Mouse (Mus musculus) neural tube, embryonic 14.5 days (tissue): ENCODE results near the gene Styxl1. TPM values are rescaled to one million over a fixed set of nuclear protein-coding genes. Genes with fewer than 3 reads are reported as not detected.

Source experiments
- ATAC-seq: fragments of 200-750 bp; cut with Nextera tagmentation; 2 replicates; pipeline ENCODE4 v1.8.0; 2017; ENCODE audit warnings: low read depth, mild to moderate bottlenecking, moderate TSS enrichment, moderate library complexity
- H3K27ac ChIP-seq: fragments of 300-500 bp; sonication (generic); 2 replicates; pipeline ENCODE4 v1.5.1; 2014; ENCODE audit warnings: low read depth, mild to moderate bottlenecking, control low read depth, low read length, moderate library complexity, mixed read lengths
- H3K27me3 ChIP-seq: fragments of 300-500 bp; sonication (generic); 2 replicates; pipeline ENCODE4 v1.6.1; 2014; ENCODE audit warnings: low read length; ENCODE audit not compliant: control insufficient read depth, insufficient read depth
- H3K36me3 ChIP-seq: fragments of 300-500 bp; sonication (generic); 2 replicates; pipeline ENCODE4 v1.6.1; 2014; ENCODE audit warnings: low read length, mixed read lengths; ENCODE audit not compliant: control insufficient read depth, insufficient read depth
- H3K4me1 ChIP-seq: fragments of 300-500 bp; sonication (generic); 2 replicates; pipeline ENCODE4 v1.6.1; 2014; ENCODE audit warnings: low read length; ENCODE audit not compliant: control insufficient read depth, insufficient read depth
- H3K4me2 ChIP-seq: fragments of 300-500 bp; sonication (generic); 2 replicates; pipeline ENCODE4 v1.6.1; 2014; ENCODE audit warnings: mild to moderate bottlenecking, low read depth, low read length, control low read depth
- H3K4me3 ChIP-seq: fragments of 300-500 bp; sonication (generic); 2 replicates; pipeline ENCODE4 v1.5.1; 2014; ENCODE audit warnings: low read depth, low read length, control low read depth, mixed read lengths
- H3K9ac ChIP-seq: fragments of 300-500 bp; sonication (generic); replicated peaks from 2 replicates; pipeline ENCODE4 v1.6.1; 2014; ENCODE audit warnings: low read depth, mild to moderate bottlenecking, control low read depth, low read length, mixed read lengths
- H3K9me3 ChIP-seq: fragments of 300-500 bp; sonication (generic); 2 replicates; pipeline ENCODE4 v1.6.1; 2016; ENCODE audit warnings: low read length; ENCODE audit not compliant: control insufficient read depth
- WGBS: fragments of 180-500 bp; shearing (Covaris S2); extraction: QIAGEN DNeasy Blood & Tissue Kit; methylation state at CpG from one replicate; pipeline ENCODE4 v1.1.7; 2014; 5-methylcytosine and 5-hydroxymethylcytosine counted together
- polyA plus RNA-seq: library from polyadenylated mRNA; unstranded; fragments of >200 nt; fragmentation: Nextera tagmentation; extraction: Ambion mirVana; gene quantifications from 2 replicates; pipeline ENCODE4 v1.2.1, GENCODE M21; 2014

The Styxl1 gene
- polyA plus RNA-seq, 1 experiment from 2014 or later = 0.76 TPM

DNA sequence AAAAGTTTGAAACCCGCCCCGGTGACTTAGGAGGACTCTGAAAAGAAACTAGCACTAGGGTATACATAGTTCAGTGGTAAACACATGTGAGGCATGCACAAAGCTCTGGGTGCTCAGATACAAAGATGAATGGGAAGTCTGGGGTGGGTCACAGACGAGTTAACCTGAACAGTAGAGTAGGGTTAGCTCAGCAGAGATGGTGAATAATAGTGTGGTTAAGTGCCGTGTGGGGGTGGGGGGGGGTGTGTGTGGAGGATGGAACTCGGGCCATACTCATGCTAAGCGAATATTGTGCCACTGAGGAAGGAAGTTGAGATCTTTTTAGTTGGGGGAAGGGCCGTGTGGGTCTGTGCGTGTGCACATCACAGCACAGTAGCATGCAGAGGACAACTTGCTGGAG lies 2.1 kb upstream of the Styxl1 start:
- ATAC-seq = no peak
- Histone ChIP-seq H3K27ac (no peak overlapping the region), H3K27me3 (no peaks in the 10 kb centered on the region), H3K9ac (no peak overlapping the region), H3K36me3 (peaks cover 33% of the 10 kb centered on the region), H3K4me3 (no peak overlapping the region), H3K9me3 (no peaks in the 10 kb centered on the region), H3K4me2 (0 out of 2 replicates have a peak overlapping the region, but pooled peaks have one; percentile 95), H3K4me1 (peaks cover 13% of the 10 kb centered on the region)
- 92% methylated on average over 8 of the region's 8 CpGs for WGBS

GRCm38 (mm10) chr5:135778471-135779445 lies 573 bp upstream of the Styxl1 start, which contains the start of gene Mdh2:
Gene Mdh2 (plus strand): TSS chr5:135778480.
- Histone ChIP-seq H3K4me1 (peaks cover 13% of the 10 kb centered on the region), H3K9ac (peak within 1 kb of the TSS; percentile 93), H3K4me3 (peak within 1 kb of the TSS; percentile 74), H3K4me2 (peak within 1 kb of the TSS; percentile 95), H3K27me3 (no peaks in the 10 kb centered on the region), H3K36me3 (peaks cover 18% of the 10 kb centered on the region), H3K27ac (peak within 1 kb of the TSS; percentile 90), H3K9me3 (no peaks in the 10 kb centered on the region)
- WGBS = 1% methylated on average over 70 of the region's 70 CpGs
- peak; percentile 98 for ATAC-seq

DNA sequence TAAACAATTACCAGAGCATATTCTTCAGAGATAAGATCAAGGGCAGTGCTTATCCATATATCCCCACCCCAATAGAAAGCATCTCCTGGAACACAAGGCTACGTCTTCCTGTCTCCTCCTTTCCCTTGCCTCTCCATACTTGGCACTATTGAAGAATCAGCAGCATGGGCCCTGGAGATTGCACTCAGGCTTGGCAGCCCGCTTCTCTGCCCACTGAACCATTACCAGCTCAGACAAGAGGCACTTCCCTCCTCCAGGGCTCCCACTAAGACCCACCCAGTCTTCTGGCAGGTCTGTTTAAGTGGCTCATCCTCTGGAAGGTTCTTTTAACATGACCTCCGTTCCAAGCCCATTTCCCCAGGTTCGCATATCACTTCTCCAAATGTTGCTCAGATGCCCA lies 1.6 kb downstream of the Styxl1 start:
- Histone ChIP-seq H3K36me3 (no peaks in the 10 kb centered on the region), H3K4me3 (no peak overlapping the region), H3K27ac (no peak overlapping the region), H3K9ac (no peak overlapping the region), H3K4me2 (no peak overlapping the region), H3K4me1 (peaks cover 13% of the 10 kb centered on the region), H3K9me3 (no peaks in the 10 kb centered on the region), H3K27me3 (no peaks in the 10 kb centered on the region)
- ATAC-seq = no peak
- WGBS = 83% methylated on average over 4 of the region's 4 CpGs

DNA sequence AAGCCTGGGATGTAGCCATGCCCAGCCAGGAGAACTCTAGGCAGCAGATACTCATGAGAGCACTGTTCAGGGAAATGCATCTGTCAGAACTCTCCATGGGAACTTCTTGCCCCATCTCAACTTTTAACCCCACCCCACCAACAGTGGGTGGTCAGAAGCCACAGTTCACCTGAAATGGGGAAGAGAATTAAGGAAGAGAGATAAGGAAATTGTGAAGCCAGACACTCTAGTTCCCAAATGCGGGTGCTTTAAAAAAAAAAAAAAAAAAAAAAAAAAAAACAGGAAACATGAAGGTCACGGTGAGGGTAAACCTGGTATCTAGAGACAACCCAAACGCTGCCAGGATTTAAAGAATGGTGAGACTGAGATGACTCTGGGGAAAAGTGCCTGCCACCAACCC lies 5.7 kb downstream of the Styxl1 start:
- H3K27me3 ChIP-seq = no peaks in the 10 kb centered on the region
- no peaks in the 10 kb centered on the region for H3K9me3 ChIP-seq
- no peak for ATAC-seq
- no peak overlapping the region for H3K27ac ChIP-seq
- H3K9ac ChIP-seq = no peak overlapping the region
- WGBS = 69% methylated on average over 3 of the region's 3 CpGs
- H3K36me3 ChIP-seq = no peaks in the 10 kb centered on the region
- H3K4me3 ChIP-seq = no peak overlapping the region
- H3K4me1 ChIP-seq = no peaks in the 10 kb centered on the region; the same call in 1 of the 2 replicates
- no peak overlapping the region for H3K4me2 ChIP-seq

GRCm38 (mm10) chr5:135764971-135765370 lies 13.2 kb downstream of the Styxl1 start:
- no peaks in the 10 kb centered on the region for H3K4me1 ChIP-seq
- no peaks in the 10 kb centered on the region for H3K9me3 ChIP-seq
- no peak for ATAC-seq
- H3K4me2 ChIP-seq = no peak overlapping the region
- H3K9ac ChIP-seq = no peak overlapping the region
- H3K4me3 ChIP-seq = no peak overlapping the region
- no peaks in the 10 kb centered on the region for H3K27me3 ChIP-seq
- H3K27ac ChIP-seq = no peak overlapping the region
- WGBS = 61% methylated on average over 3 of the region's 3 CpGs
- no peaks in the 10 kb centered on the region for H3K36me3 ChIP-seq

GRCm38 (mm10) chr5:135763526-135763925 lies 14.7 kb downstream of the Styxl1 start:
- no peak for ATAC-seq
- Histone ChIP-seq H3K36me3 (no peaks in the 10 kb centered on the region), H3K27ac (no peak overlapping the region), H3K4me2 (no peak overlapping the region), H3K4me3 (no peak overlapping the region), H3K9me3 (no peaks in the 10 kb centered on the region), H3K27me3 (no peaks in the 10 kb centered on the region), H3K9ac (no peak overlapping the region), H3K4me1 (no peaks in the 10 kb centered on the region)
- 5% methylated on average over 7 of the region's 7 CpGs for WGBS

- Histone ChIP-seq H3K4me2 (no peak overlapping the region), H3K4me3 (no peak overlapping the region), H3K4me1 (no peaks in the 10 kb centered on the region), H3K9me3 (no peaks in the 10 kb centered on the region), H3K27me3 (no peaks in the 10 kb centered on the region), H3K36me3 (no peaks in the 10 kb centered on the region), H3K9ac (0 out of 2 replicates have a peak overlapping the region, but pooled peaks have one; percentile 11), H3K27ac (no peak overlapping the region)
- 69% methylated on average over 3 of the region's 3 CpGs for WGBS
- no peak for ATAC-seq
Measured at GRCm38 (mm10) chr5:135761881-135762280, 16.3 kb downstream of the Styxl1 start.

GRCm38 (mm10) chr5:135751595-135751994 lies 26.6 kb downstream of the Styxl1 start:
- no peak overlapping the region for H3K9ac ChIP-seq
- no peak overlapping the region for H3K27ac ChIP-seq
- H3K36me3 ChIP-seq = no peaks in the 10 kb centered on the region
- H3K9me3 ChIP-seq = no peaks in the 10 kb centered on the region
- no peak overlapping the region for H3K4me2 ChIP-seq
- no peak overlapping the region for H3K4me3 ChIP-seq
- no peaks in the 10 kb centered on the region for H3K27me3 ChIP-seq
- WGBS = 77% methylated on average over 2 of the region's 2 CpGs
- H3K4me1 ChIP-seq = no peaks in the 10 kb centered on the region
- no peak for ATAC-seq

GRCm38 (mm10) chr5:135751041-135751440 lies 27.1 kb downstream of the Styxl1 start:
- no peak for ATAC-seq
- Histone ChIP-seq H3K36me3 (no peaks in the 10 kb centered on the region), H3K27me3 (no peaks in the 10 kb centered on the region), H3K4me3 (no peak overlapping the region), H3K4me2 (no peak overlapping the region), H3K4me1 (no peaks in the 10 kb centered on the region), H3K9ac (no peak overlapping the region), H3K27ac (no peak overlapping the region), H3K9me3 (no peaks in the 10 kb centered on the region)
- 100% methylated on average over 1 of the region's 1 CpGs for WGBS
